Mouse (Mus musculus) frontal cortex, postnatal 25 days (tissue): ENCODE measurements around the gene Alx3.

ENCODE experiments used
- DNase-seq, 2 experiments: peaks; one replicate each; pipeline ENCODE4 v3.0.0; 2022; ENCODE audit warnings: low spot score in 2 of 2

Gene Alx3

GRCm38 (mm10) chr3:107594662-107595263 lies at the start of gene Alx3:
Gene Alx3, plus strand, starts transcription at chr3:107595031.
- DNase-seq: no peak

- DNase-seq: no peak
These were observed 49.6 kb upstream of the Alx3 start for GRCm38 (mm10) chr3:107545278-107545677.

- DNase-seq: no peak
These were observed 49.0 kb upstream of the Alx3 start for GRCm38 (mm10) chr3:107545716-107546412.

- no peak for DNase-seq
These were observed 47.9 kb upstream of the Alx3 start for GRCm38 (mm10) chr3:107546956-107547355.

- DNase-seq: peak; percentile 53 to 67
These were observed 44.3 kb upstream of the Alx3 start for GRCm38 (mm10) chr3:107550409-107551049.

GRCm38 (mm10) chr3:107554842-107555241 lies 40.0 kb upstream of the Alx3 start, which contains the start of gene Ubl4b:
Gene Ubl4b, minus strand, starts transcription at chr3:107555073.
- DNase-seq: no peak

GRCm38 (mm10) chr3:107558740-107559139 lies 36.1 kb upstream of the Alx3 start:
- DNase-seq: no peak

GRCm38 (mm10) chr3:107559183-107559582 lies 35.6 kb upstream of the Alx3 start:
- peak; percentile 27 to 46 for DNase-seq

- no peak for DNase-seq
These were observed 32.7 kb upstream of the Alx3 start for GRCm38 (mm10) chr3:107562104-107562503.

- DNase-seq: no peak
These were observed 32.2 kb upstream of the Alx3 start for GRCm38 (mm10) chr3:107562591-107562990.

- DNase-seq: no peak
These were observed 31.0 kb upstream of the Alx3 start for GRCm38 (mm10) chr3:107563880-107564279.

GRCm38 (mm10) chr3:107565331-107565730 lies 29.5 kb upstream of the Alx3 start:
- no peak for DNase-seq

GRCm38 (mm10) chr3:107567766-107568165 lies 27.1 kb upstream of the Alx3 start:
- DNase-seq: no peak

- no peak for DNase-seq
These were observed 26.1 kb upstream of the Alx3 start for GRCm38 (mm10) chr3:107568721-107569120.

- no peak for DNase-seq
These were observed 23.6 kb upstream of the Alx3 start for GRCm38 (mm10) chr3:107571205-107571604.

- DNase-seq: no peak
These were observed 18.0 kb upstream of the Alx3 start for GRCm38 (mm10) chr3:107576807-107577206.

- no peak for DNase-seq
These were observed 16.9 kb upstream of the Alx3 start for GRCm38 (mm10) chr3:107577810-107578390.

GRCm38 (mm10) chr3:107579466-107579865 lies 15.4 kb upstream of the Alx3 start:
- DNase-seq: peak; percentile 53 to 70

GRCm38 (mm10) chr3:107581103-107582010 lies 13.5 kb upstream of the Alx3 start:
- DNase-seq: no peak

- DNase-seq: no peak
These were observed 12.5 kb upstream of the Alx3 start for GRCm38 (mm10) chr3:107582130-107582874.
